Mouse (Mus musculus): ENCODE data around the gene Fez2.

GRCm38 (mm10) chr17:78321216-78321835 is 96.6 kb downstream of the Fez2 start:
- TF ChIP-seq POLR2A (IDR thresholded peaks at IDR 0.05; ENCODE audit: insufficient read depth, low read length) (no peak), CTCF (IDR thresholded peaks at IDR 0.05; ENCODE audit: low read depth, low read length) (no peak)
